Mouse (Mus musculus): ENCODE data around the gene Prkch. TPM values are rescaled to one million over a fixed set of nuclear protein-coding genes. Genes with fewer than 3 reads are reported as not detected.
A peak's percentile ranks its signal among the peaks of the same experiment; 100 is the strongest.
"Not testable (repeated sequence)": the region's sequence is repeated elsewhere in the genome, so short reads cannot be mapped to it uniquely, and the experiment has no call there.

The Prkch gene
- 10 to 100 TPM; 19.1 to 19.5 TPM for total RNA-seq (2021)

DNA sequence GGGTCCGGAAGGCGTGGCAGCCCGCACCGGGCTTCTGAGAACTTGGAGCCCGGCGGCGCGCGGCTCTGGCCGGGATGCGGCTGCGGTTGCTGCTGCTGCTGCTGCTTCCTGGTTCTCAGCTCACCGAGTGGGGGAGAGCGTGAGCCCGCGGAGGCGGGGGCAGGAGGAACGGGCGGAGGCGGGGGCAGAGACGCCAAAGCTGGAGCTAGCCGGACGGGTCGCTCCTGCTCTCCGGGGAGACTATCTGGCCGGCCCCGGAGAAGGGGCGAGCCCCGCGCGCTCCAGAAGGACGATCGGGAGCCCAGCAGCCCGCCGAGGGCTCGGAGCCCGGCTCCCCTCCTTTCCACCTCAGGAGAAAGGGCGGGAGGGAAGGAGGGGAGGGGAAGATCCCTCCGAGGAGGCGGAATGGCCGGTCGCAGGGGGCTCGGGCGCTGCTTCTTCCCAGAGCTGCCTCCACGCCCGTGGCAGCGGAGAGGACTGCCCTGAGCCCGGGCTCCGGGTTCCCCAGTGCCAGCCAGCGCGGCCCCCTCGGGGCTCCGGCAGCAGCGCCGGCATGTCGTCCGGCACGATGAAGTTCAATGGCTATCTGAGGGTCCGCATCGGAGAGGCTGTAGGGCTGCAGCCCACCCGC is at the start of gene Prkch:
TSS of gene Prkch (plus strand) at position 187 of the 631 bp plus-strand sequence.
- intact Hi-C loops (cut with DNase I), result loop anchor here (2.0 kb wide), 2 partner anchors 28 to 98 kb away; no protein-coding TSS in a partner anchor
- peak; percentile 83 to 85 for DNase-seq

DNA sequence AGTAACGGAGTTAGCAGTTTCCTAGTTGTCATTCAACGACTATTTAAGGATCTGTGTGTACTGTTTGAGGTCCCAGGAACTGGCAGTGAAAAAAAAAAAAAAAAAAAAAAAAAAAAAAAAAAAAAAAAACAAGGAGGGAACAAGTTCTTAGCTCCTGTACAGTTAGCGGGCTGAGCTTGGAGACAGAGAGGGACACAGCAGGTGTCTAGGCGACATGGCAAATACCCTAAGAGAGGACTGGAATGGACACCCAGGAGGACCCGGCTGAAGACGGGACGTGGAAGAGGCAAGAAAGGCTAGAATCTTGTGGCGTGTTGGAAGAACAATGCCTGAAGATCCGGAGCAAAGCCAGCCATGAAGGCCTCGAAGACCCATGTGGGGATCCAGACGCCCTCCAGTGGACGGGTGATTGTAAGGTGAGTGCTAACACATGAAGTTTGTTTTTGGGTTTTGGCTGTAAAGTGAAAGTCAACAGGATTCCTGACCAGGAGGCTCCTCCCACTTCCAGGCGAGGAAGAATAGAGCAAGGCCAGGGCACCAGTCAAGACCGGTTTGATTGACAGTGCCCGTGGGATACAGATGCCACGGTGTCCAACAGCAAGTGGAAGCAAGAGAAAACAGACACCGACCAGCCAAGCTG is 47.0 kb upstream of the Prkch start:
- DNase-seq, result peak in 1 of 2 experiments; percentile 6
- intact Hi-C loops (cut with DNase I), result no loop called here

DNA sequence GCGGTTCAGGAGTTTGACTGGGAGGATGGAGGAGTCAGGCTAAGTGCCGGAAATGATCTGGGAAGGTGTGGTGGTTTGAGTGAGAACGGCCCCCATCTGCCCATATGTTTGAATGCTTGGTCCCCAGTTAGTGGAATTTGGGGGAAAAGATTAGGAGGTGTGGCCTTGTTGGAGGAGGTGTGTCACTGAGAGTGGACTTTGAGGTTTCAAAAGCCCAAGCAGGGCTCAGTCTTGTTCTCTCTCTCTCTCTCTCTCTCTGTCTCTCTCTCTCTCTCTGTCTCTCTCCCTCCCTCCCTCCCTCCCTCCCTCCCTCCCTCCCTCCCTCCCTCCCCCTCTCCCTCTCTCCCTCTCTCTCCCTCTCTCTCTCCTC is 46.5 kb upstream of the Prkch start:
- intact Hi-C loops (cut with DNase I); DNase-seq: not testable (repeated sequence)

DNA sequence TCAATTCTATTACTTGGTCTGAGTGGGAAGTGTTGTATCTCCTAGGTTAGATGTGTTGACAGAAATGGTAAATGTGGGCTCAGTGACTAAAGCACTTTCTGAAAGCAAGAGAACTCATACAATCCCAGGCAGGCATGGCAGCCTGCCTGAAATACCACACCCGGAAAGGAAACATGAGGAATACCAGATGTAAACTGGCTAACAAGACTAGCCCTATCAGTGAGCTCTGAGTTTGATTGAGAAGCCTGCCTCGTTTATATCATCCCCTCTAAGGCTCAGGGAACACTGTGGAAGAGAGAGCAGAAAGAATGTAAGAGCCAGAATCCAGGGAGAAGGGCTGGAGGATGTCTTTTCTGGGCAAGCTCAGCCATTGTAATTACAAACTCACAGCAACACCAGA is 45.4 kb upstream of the Prkch start:
- no peak for DNase-seq
- intact Hi-C loops (cut with DNase I), result no loop called here

DNA sequence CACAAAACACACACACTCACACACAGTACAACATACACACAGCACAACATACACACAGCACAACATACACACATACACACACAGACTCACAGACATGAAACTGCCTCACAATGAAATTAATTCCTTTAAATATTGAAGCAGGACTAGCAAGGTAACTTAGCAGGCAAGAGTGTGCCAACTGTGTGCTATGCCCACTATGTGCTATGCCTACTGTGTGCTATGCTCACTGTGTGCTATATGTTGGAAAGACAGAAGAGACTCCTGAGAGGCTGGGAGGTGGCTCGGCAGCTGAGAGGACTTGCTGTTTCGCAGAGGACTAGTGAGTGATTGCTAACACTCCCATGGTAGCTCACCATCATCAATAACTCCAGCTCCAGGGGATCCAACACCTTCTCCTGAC is 44.2 kb upstream of the Prkch start:
- intact Hi-C loops (cut with DNase I), result no loop called here
- DNase-seq, result no peak

DNA sequence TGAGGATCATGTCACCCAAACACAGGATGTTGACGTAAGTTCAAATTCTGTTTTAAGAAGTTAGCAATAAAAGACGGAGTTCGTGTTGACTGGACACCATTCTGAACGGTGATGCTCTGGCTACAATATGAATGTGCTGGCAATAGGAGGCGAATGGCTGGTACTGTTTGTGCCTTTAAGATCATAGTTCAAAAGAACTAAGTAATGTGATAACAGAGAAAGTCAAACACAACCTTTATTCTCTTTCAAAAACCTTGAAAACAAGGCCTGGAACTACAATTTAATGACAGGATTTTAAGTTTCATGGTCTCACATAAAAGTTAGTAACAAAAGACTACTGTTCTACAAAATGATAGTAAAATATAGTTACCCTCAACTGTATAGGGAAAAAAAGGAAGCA is 41.4 kb upstream of the Prkch start:
- no peak for DNase-seq
- intact Hi-C loops (cut with DNase I), result no loop called here

DNA sequence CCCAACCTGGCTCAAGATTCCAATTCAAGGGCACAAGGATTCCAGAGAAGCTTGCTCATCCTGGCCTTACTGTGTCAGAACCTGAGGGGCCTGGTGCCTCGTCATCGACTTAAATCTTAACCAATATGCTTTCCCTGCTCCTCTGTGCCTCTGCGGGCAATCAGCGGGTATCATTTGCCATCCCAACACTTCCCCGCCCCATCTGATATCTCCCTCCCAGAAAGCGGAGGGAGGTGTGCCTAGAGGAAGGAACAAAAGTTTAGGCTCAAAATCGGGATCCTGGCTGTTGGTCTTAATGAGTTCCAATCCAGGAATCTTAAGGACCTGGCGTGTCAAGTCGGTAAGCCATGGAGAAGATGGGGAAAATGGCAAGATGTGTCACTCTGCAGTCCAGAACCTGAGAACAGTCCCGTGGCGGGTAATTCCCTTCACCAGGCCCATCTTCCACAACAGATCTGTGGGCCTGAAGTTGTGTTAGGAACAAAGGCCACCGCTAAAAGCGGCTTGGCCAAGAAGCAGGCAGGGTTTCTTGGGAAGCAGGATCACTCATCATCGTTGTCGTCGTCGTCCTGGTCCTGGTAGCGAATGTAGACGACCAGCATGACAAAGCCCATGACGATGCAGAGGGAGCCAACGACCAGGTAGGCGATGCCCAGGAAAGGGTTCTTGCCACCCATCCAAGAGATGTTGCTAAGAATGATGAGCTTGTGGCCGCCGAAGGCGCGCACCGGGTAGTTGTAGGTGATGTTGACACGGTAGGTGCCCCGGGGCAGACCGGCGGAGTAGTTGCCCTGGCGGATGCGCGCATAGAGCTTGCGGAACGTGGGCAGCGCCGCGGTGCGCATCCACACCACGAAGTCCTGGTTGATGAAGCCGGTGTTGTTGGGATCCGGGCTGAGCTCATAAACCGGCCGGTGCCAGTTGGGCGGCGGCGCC is 39.6 kb upstream of the Prkch start:
- DNase-seq, result no peak
- intact Hi-C loops (cut with DNase I), result no loop called here

DNA sequence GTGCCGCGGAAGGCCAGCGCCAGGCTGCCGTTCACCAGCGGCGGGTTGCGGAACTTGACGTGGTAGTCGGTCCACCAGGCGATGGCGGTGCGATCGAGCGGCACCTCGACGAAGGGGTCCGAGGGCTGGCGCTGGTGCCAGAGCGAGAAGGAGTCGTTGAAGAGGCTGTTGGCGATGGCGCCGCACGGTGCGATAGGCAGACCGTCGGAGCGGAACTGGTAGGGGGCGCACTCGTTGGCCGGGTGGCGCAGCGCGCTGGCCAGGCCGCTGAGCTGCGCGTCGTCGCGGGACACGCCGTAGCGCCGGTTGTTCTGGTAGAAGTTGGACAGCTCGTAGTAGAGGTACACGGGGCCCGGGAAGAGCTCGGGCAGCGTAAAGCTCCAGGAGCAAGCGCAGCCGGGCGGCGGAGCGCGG is 38.9 kb upstream of the Prkch start:
- intact Hi-C loops (cut with DNase I), result no loop called here
- peak; percentile 30 to 32 for DNase-seq

DNA sequence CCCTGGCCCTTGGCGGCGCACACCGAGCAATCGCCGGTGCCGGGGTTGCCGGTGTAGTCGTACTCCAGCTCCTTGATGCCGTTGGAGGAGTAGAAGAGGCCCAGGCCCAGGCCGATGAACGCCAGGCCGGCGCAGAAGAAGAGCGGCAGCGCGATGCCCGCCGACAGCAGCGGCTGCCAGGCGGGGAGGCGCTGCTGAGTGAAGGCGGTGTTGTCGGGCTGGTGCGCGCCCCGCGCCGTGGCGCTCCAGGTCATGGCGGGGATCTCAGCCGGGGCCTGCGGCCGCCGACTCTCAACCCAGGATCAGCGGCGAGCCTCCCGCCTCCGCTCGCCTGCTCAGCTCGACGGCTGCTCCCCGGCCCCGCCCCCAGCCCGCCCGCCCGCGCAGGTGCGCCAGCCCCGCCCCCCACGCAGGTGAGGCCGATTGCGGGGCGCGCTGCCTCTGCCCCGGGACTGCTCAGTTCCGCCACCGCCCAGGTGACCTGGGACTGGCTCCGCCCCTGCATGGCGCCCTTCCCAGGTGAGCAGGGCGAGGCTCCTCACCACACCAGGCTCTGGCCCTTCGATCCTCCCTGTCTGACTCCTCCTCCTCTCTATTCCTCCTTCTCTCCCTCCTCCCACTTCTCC is 38.4 kb upstream of the Prkch start, which contains the start of gene Tmem30b:
TSS of gene Tmem30b (minus strand) at position 307 of the 626 bp plus-strand sequence.
- intact Hi-C loops (cut with DNase I), result no loop called here
- DNase-seq, result no peak

DNA sequence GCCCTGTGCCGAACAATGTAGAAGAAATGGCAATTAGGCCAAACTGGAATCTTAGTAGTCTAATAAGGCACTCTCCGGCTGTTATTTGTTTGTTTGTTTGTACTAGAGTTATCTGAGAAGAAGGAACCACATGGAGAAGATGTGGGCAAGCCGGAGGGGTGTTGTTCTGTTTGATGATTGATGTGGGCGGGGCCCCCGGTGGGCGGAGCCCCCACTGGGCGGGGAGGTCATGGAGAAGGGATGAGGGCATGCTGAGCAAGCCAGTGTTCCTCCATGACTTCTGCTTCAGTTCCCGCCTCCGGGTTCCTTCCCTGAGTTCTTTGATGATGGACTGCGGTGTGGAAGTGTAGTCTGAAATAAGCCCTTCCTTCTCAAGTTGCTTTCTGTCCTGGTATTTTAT is 37.0 kb upstream of the Prkch start:
- DNase-seq, result no peak

DNA sequence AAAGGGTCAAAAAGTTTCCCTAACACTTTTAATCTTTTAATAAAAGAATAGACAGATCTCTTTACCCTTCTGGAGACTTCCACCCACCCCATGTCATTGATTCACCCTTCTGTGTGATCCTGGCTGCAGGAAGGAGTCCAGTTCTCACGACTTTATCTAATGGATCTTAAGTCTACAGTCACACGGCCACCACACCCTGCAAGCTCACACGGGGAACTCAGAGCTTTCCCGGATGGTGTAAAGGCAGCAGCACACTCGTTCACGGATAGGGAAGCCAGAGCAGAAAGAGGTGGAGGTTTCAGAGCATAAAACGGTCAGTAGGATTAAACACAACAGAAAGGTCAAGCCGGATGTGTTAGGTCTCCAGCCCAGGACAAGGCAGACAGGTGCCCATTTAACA is 36.3 kb upstream of the Prkch start:
- intact Hi-C loops (cut with DNase I), result no loop called here
- no peak for DNase-seq

More for the DNA sequence above, 37.0 kb upstream of the Prkch start:
- intact Hi-C loops (cut with DNase I), result no loop called here

DNA sequence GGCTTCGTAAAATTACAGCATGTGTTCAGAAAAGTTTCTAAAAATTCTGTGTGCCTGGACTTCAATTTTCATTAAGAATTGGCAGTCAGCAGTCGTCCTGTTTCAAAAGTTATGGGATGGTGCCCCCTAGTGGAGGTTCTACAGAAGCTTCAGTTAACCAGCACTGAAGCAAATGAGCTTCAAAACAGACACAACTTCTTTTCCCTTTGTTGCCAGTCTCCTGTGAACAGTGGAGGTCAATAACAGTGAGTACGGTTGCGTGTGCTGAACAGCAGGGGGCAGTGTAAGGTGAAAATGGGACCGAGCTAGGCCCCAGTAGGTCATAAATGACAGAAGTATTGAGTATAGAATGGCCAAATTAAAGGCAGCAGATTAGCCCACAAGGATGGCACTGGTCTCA is 30.4 kb upstream of the Prkch start:
- DNase-seq, result peak; percentile 65 to 68
- intact Hi-C loops (cut with DNase I), result loop anchor here (2.0 to 5.0 kb wide), 2 partner anchors 19 to 707 kb away; no protein-coding TSS in a partner anchor

DNA sequence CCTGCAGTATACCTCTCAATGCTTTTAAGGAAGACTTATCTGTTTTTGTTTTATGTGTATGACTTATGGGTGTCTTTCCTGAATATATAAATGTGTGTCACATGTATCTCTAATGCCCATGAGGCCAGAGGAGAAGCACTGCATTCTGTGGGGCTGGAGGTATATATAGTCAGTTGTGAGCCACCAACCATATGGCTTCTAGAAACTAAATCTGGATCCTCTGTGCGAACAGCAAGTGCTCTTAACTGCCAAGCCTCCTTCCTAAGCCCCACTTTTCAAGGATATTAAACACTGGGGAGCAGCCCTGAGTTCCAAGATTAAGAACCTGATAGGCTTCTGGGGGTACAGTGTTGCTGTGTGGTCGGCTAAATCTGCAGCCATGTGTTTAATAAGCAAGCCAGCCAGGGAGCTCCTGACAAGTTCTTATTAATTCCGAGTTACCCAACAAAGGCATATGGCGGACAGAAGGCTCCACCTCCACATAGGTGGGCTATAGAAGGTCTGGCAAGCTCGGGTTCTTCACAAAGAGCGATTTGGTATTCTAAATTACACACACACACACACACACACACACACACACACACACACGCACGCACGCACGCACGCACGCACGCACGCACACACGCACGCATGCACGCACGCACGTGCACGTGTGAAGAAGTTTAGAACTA is 25.9 kb upstream of the Prkch start:
- DNase-seq, result no peak
- intact Hi-C loops (cut with DNase I), result no loop called here

DNA sequence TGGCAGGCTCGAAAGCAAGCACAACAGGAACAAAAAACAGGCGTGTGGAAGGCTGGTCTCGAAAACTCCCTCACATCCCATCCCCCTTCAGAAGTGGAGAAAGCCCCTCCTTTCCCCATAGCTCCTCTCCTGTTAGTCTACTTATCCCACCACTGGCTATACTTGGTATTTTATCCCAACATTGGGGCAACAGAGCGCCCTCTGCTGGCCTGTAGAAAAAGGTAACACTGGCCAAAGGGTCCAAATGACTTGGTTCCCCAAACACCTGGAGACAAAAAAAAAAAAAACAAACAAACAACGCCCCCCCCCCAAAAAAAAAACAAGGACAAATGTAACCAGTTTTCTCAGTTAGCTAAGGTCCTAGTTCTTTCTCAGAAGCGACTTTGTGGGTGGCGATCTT is 24.5 kb upstream of the Prkch start:
- intact Hi-C loops (cut with DNase I), result loop anchor here (5.0 to 10.0 kb wide), 2 partner anchors 452 to 735 kb away; no protein-coding TSS in a partner anchor
- DNase-seq, result no peak

DNA sequence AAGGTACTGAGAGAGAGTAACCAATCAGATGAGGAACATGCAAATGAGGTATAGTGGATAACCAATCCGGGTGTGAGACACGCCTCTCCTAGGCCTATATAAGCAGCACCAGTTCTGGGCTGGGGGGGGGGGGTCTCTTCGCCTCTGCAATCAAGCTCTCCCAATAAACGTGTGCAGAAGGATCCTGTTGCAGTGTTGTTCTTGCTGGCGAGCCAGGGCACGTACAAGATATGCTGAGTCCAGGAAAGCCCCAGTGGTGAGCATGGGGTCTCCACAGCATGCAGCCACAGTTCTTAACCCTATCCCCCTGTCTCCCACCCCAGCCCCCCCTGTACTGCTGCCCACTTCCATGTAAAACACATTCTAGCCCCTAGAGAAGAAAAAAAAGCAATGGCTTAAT is 21.5 kb upstream of the Prkch start:
- intact Hi-C loops (cut with DNase I), result loop anchor here (5.0 to 10.0 kb wide), 2 partner anchors 449 to 732 kb away; no protein-coding TSS in a partner anchor
- not testable (repeated sequence) for DNase-seq

DNA sequence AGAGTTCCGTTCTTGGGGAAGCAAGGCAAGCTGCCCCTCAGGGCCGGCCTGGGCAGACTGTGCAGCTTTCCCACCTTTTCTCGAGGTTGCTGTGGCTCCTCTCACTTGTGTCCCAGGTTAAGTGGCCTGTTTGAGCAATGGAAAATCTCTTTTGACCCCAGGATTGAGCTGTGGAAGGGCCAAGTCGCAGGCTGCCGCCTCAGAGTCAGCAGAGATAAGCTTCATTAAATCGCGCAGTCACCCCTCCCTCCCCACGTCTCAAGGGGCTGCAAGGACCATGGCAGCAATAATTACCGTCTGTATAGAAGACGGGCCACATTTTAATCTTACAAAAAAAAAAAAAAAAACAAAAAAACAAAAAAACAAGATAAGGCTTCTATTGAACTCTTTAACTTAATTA is 20.4 kb upstream of the Prkch start:
- intact Hi-C loops (cut with DNase I), result loop anchor here (5.0 to 10.0 kb wide), 2 partner anchors 448 to 731 kb away; no protein-coding TSS in a partner anchor
- no peak for DNase-seq

DNA sequence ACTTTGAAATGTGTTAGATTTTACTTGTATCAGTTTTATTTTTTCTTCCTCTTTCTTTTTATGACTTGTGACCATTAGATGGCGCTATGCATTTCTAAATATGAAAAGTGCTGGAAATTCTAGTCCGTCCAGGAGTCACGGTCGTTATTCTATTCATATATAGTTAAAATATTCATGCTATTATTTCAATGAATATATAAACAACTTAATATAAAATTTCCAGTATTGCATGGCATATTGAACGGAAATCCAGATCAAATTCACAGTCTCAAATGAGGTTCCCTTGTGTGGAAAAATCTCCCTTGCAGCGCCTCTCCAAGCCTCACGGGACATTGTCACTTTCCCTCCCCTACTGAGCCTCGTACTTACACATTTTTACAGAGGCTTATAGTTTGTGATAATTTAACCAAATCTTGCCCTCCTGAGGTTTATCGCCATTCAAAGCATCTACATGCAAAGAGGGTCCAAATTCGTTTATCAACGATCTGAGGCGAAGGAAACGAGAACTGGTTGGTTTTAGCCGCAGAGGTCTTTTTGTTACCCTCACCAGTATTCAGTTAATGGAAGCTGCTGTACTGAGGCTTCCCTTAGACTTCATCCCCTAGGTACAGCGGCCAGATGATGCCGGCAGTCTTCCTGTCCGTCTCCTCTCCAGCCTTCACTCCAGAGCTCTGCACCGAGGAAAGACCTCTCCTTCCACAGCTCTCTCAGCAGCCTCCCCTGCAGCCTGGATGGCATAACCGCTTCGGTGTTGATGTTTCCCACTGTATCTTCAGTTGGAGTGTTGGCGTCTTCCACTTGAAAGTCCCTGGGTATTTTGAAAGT is 19.6 kb upstream of the Prkch start:
- no peak for DNase-seq
- intact Hi-C loops (cut with DNase I), result loop anchor here (1.0 to 10.0 kb wide), 3 partner anchors 128 to 730 kb away; no protein-coding TSS in a partner anchor

DNA sequence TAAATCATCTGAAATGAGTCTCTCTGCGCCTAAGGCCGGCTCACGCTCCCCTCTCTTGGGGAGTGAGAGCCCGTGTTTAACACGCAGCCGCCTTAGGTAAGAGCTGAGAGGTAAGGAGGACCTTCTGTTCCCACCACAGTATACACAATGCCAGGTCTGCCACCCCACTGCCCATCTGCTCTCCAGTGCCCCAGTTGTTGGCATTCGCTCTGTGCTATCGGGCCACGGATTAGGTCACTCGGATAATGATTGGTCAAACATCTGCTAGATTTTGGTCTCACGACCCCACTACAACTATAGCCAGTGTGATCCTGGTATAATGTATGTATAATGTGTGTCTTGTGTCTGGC is 19.0 kb upstream of the Prkch start:
- DNase-seq, result no peak
- intact Hi-C loops (cut with DNase I), result loop anchor here (1.0 to 10.0 kb wide), 2 partner anchors 128 to 729 kb away; no protein-coding TSS in a partner anchor

DNA sequence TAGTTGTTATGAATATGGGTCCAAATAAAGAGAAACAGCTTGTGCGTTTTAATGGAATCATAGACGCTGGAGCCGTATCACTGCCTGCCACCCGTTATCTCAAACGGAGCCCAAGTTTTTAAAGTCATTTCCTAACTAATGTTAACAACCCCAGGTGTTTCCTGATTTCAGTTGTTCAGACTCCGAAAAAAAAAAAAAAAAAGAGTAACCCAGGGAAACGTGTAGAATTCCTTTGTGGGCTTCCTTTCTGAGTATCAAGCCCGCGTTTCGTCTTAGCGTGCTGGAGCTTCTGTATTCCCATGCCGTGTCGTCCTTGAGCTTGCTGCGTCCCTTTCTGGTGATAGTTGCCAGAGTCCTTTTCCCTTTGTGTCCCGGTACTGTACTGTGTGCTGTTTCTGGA is 10.0 kb upstream of the Prkch start:
- intact Hi-C loops (cut with DNase I), result no loop called here
- peak in 1 of 2 experiments; percentile 32 for DNase-seq

Data from heart, postnatal 36 days (tissue).